Mouse (Mus musculus) midbrain, embryonic 13.5 days (tissue): ENCODE measurements at regions not wholly inside any gene's neighbourhood (a gene's known extent, or its start where the extent isn't known, plus 50 kb on each side); places are given as distances from the start of the nearest gene placed in this dataset.

Experiments
- ATAC-seq: fragments of 200-750 bp; cut with Nextera tagmentation; 2 replicates; pipeline ENCODE4 v1.8.0; 2017; ENCODE audit warnings: mild to moderate bottlenecking, moderate TSS enrichment, moderate library complexity
- H3K27ac ChIP-seq: fragments of 300-500 bp; sonication (generic); 2 replicates; pipeline ENCODE4 v1.5.1; 2015; ENCODE audit warnings: inconsistent platforms, mild to moderate bottlenecking, moderate library complexity
- H3K27me3 ChIP-seq: fragments of 300-500 bp; sonication (generic); 2 replicates; pipeline ENCODE4 v1.6.1; 2015; ENCODE audit warnings: mild to moderate bottlenecking, inconsistent platforms
- H3K36me3 ChIP-seq: fragments of 300-500 bp; sonication (generic); 2 replicates; pipeline ENCODE4 v1.6.1; 2015; ENCODE audit warnings: mild to moderate bottlenecking, inconsistent platforms
- H3K4me1 ChIP-seq: fragments of 300-500 bp; sonication (generic); replicated peaks from 2 replicates; pipeline ENCODE4 v1.6.1; 2015; ENCODE audit warnings: inconsistent platforms
- H3K4me2 ChIP-seq: fragments of 300-500 bp; sonication (generic); replicated peaks from 2 replicates; pipeline ENCODE4 v1.6.1; 2015; ENCODE audit warnings: moderate library complexity, mild to moderate bottlenecking, inconsistent platforms
- H3K4me3 ChIP-seq: fragments of 300-500 bp; sonication (generic); replicated peaks from 2 replicates; pipeline ENCODE4 v1.5.1; 2015; ENCODE audit warnings: mild to moderate bottlenecking, inconsistent platforms
- H3K9ac ChIP-seq: fragments of 300-500 bp; sonication (generic); replicated peaks from 2 replicates; pipeline ENCODE4 v1.6.1; 2015; ENCODE audit warnings: mild to moderate bottlenecking, inconsistent platforms
- H3K9me3 ChIP-seq: fragments of 300-500 bp; sonication (generic); 2 replicates; pipeline ENCODE4 v1.6.1; 2016; ENCODE audit warnings: mild to moderate bottlenecking, inconsistent platforms
- WGBS: fragments of 180-500 bp; shearing (Covaris S2); methylation state at CpG from one replicate; pipeline ENCODE4 v1.1.7; 2015; 5-methylcytosine and 5-hydroxymethylcytosine counted together

DNA sequence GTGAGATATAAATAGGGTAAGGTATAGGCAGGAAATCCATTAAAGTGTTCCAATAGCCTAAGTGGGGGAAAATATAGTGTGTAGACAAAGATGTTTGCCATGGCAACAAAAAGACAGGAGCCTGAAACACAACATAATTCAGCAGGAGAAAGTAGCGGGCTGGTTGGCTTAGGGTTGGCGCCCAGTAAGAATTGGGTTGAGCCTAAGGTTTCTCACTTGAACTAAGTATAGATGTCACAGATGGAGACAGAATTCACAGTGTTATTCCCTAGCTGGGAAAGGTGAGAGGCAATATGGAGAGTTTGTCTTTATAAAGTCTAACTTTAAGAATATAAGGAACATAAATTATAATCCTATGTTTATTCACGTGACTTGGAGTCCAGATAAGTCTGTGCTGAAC, 64.8 kb upstream of the Ogfrl1 start:
- Histone ChIP-seq H3K27ac (no peak overlapping the region), H3K36me3 (no peaks in the 10 kb centered on the region), H3K9ac (no peak overlapping the region), H3K4me3 (no peak overlapping the region), H3K4me2 (no peak overlapping the region), H3K4me1 (no peaks in the 10 kb centered on the region), H3K9me3 (no peaks in the 10 kb centered on the region), H3K27me3 (no peaks in the 10 kb centered on the region)
- WGBS, result 88% methylated on average over 3 of the region's 3 CpGs
- no peak for ATAC-seq

DNA sequence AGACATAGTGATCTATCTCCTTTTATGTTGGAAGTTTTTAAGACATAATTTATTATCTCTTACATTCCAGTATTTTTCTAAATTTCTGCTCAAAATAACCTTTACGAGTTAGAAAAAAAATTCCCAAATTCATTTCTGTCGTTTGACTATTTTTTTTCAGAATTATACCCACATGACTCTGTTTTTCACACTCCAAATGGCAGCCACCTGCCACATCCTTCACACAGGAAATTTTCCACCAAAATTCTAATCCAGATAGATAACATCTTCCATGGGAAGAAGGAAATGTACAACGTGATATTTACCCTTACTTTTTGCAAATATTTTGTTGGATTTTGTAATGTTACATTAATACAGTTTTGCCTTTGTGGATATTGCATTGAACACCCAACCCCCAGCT, 66.5 kb upstream of the Ogfrl1 start:
- WGBS, result 80% methylated on average over 3 of the region's 3 CpGs

DNA sequence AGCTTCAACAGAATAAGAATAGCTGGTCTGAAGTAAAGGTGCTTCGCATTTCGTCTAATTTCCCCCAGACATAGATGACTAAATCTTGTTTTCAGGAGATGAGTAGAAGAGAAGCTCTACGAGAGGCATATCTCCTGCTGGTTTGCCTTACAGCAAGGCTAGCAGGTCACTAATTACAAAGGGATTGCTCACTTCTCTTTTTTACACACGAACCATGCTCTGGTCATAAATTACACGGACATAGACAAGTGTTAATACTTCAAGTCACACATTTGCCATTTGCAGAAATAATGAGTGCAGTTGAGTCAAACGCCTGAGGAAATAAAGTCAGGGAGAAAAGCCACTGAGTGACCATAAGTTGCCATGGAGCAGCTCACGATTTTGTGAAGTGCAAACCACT, 68.8 kb upstream of the Ogfrl1 start:
- no peaks in the 10 kb centered on the region for H3K4me1 ChIP-seq
- H3K9ac ChIP-seq, result no peak overlapping the region
- WGBS, result 78% methylated on average over 7 of the region's 7 CpGs
- no peak overlapping the region for H3K27ac ChIP-seq
- no peak overlapping the region for H3K4me3 ChIP-seq
- H3K36me3 ChIP-seq, result no peaks in the 10 kb centered on the region
- H3K4me2 ChIP-seq, result no peak overlapping the region
- no peaks in the 10 kb centered on the region for H3K9me3 ChIP-seq
- no peak for ATAC-seq
- no peaks in the 10 kb centered on the region for H3K27me3 ChIP-seq

More for the DNA sequence above, 66.5 kb upstream of the Ogfrl1 start:
- H3K27me3 ChIP-seq, result no peaks in the 10 kb centered on the region
- H3K4me2 ChIP-seq, result no peak overlapping the region
- no peak overlapping the region for H3K27ac ChIP-seq
- ATAC-seq, result no peak
- H3K4me1 ChIP-seq, result no peaks in the 10 kb centered on the region
- H3K9ac ChIP-seq, result no peak overlapping the region
- no peaks in the 10 kb centered on the region for H3K36me3 ChIP-seq
- no peak overlapping the region for H3K4me3 ChIP-seq
- no peaks in the 10 kb centered on the region for H3K9me3 ChIP-seq

DNA sequence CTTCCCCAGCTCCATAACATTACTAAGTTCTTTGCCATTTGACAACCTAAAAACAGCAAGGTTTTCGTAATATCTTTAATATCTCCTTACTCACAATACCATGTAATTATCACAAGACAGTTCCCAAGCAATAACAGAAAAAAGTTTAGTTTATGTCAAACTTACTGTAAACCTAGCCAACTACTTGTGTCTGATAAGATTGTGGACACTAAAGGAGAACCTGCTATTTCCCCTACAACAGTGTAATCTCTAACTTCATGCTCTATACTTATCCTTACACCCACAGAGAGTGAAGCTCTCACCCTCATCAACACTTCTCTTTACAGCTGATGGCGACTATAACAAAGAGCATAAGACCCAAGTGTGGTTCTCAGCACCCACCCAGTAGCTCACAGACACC, 69.8 kb upstream of the Ogfrl1 start:
- no peak overlapping the region for H3K9ac ChIP-seq
- 94% methylated on average over 2 of the region's 2 CpGs for WGBS

DNA sequence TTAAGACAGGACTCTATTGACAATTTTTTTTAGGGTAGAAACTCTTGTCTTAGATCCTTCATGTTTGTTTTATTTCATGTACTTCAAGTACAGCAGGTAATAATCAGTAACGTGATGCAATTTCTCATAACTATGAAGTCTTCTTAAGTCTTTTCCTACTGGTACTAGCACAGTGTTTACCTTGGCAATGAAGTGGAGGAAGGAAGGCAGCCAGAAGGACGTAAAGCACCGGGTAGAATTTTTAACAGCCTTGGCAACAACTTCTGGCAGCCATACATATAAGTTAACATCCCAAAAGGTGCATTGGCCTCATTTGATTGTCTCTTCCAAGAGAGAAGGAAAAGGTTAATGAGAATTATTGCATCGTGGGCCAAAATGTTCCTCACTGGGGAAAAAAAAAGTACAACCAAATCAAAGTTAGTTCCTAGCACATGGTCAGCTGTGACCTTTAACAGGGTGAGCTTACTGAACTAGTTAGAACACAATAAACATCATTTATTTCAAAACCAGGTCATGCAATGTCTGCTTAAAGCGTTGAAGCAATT, 83.3 kb upstream of the Ogfrl1 start:
- Histone ChIP-seq H3K9ac (no peak overlapping the region), H3K27me3 (no peaks in the 10 kb centered on the region), H3K36me3 (no peaks in the 10 kb centered on the region), H3K4me3 (no peak overlapping the region), H3K4me2 (no peak overlapping the region), H3K4me1 (no peaks in the 10 kb centered on the region), H3K9me3 (no peaks in the 10 kb centered on the region), H3K27ac (no peak overlapping the region)
- WGBS, result 88% methylated on average over 5 of the region's 5 CpGs
- ATAC-seq, result no peak

More for the DNA sequence above, 69.8 kb upstream of the Ogfrl1 start:
- Histone ChIP-seq H3K27me3 (no peaks in the 10 kb centered on the region), H3K4me1 (no peaks in the 10 kb centered on the region), H3K27ac (no peak overlapping the region), H3K4me2 (no peak overlapping the region), H3K36me3 (no peaks in the 10 kb centered on the region), H3K4me3 (no peak overlapping the region), H3K9me3 (no peaks in the 10 kb centered on the region)
- no peak for ATAC-seq

DNA sequence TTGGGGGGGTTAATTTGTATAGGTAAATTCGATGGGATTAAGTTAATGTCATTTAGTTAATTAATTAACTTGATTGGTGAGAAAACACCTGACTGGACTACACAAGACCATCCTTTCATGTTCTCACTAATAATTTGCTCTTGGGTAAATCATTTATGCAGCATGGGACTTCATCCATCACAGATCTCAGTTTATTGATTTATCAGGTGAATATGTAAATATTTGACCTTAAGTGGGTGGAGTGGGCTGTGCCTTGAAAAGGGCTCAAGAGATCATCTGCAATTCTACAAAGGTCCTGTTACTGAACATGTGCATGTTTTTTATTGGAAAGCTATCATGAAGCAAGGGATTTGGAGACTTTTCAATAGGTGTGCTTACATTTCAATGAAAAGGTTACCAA, 87.0 kb upstream of the Ogfrl1 start:
- no peak for ATAC-seq
- no peak overlapping the region for H3K9ac ChIP-seq
- H3K9me3 ChIP-seq, result no peaks in the 10 kb centered on the region
- no peak overlapping the region for H3K4me2 ChIP-seq
- no peaks in the 10 kb centered on the region for H3K36me3 ChIP-seq
- no peak overlapping the region for H3K4me3 ChIP-seq
- no peaks in the 10 kb centered on the region for H3K27me3 ChIP-seq
- H3K27ac ChIP-seq, result no peak overlapping the region
- WGBS, result 51% methylated on average over 1 of the region's 1 CpGs
- no peaks in the 10 kb centered on the region for H3K4me1 ChIP-seq

DNA sequence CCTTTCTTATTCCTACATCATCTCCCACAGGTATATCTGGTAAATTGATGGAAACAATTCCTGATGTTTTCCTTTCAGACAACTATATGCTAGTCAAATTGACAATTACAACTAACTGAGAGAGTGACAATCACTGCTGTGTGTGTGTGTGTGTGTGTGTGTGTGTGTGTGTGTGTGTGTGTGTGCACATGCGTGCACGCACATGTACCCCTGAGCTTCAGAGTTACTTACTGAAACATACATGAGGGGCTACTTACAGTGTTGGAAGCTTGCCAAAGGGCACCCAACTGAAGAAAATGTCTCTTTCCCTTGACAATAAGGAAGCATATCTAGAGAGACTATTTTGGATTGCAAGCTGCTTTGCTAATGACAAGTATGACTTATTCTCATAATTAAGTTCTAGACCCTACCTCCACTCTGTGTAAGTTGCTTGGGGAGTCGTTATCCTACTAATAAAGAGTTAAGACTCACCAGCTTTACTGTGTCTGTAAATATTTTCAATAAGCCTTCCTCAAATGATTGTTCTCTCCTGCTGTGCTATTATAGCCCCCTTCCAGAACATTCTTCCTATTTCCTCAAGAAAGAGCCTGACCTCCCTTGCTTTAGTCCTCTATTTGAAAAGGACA, 87.7 kb upstream of the Ogfrl1 start:
- no peaks in the 10 kb centered on the region for H3K36me3 ChIP-seq
- H3K9ac ChIP-seq, result no peak overlapping the region
- no peak overlapping the region for H3K4me2 ChIP-seq
- H3K4me3 ChIP-seq, result no peak overlapping the region
- no peaks in the 10 kb centered on the region for H3K9me3 ChIP-seq
- ATAC-seq, result no peak
- no peaks in the 10 kb centered on the region for H3K27me3 ChIP-seq
- no peaks in the 10 kb centered on the region for H3K4me1 ChIP-seq
- WGBS, result 78% methylated on average over 3 of the region's 3 CpGs
- H3K27ac ChIP-seq, result no peak overlapping the region

DNA sequence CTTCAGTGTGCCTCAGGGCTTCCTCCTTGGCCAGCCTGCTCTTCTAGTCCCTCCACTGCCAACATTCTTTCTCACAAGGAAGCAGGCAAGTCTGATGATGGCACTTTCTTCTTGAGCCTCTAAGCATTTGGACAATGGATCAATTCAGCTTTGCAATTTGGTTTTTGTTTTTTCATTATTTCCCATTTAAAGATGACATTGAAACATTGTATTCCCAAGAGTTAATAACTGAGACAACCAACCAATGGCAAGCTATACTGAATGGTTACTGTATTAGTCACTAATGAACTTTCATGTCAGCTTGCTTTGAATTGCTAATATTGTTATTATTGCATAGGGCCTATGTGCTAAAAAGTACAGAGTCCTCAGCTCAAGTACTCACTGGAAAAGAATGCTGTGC, 89.5 kb upstream of the Ogfrl1 start:
- Histone ChIP-seq H3K4me1 (peaks cover 8% of the 10 kb centered on the region; the same call in 1 of the 2 replicates), H3K4me3 (no peak overlapping the region), H3K27ac (no peak overlapping the region), H3K9ac (no peak overlapping the region), H3K4me2 (no peak overlapping the region), H3K9me3 (no peaks in the 10 kb centered on the region), H3K36me3 (no peaks in the 10 kb centered on the region), H3K27me3 (no peaks in the 10 kb centered on the region)
- no peak for ATAC-seq

DNA sequence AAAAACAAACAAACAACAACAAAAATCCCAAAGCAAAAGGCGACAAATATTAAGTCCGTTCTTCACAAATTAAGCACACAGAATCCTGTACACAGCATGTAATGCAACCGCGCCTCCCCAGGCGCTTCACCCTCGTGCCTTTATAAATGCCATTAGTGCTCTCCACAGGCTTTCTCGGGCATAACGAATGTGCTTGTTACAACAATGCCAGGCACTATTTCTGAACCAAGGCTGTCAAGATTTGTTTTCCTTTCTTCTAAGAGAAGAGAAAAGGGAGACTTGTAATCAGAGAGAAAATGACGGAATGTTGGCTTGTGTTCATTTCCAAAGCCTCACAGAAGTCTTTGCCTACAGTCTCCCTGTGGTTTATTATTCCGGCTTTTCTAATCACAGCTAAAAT, 93.1 kb upstream of the Ogfrl1 start:
- no peak overlapping the region for H3K9ac ChIP-seq
- H3K4me2 ChIP-seq, result peak overlapping the region; percentile 1; the same call in 1 of the 2 replicates
- peak; percentile 81 for ATAC-seq
- no peak overlapping the region for H3K27ac ChIP-seq
- 53% methylated on average over 10 of the region's 10 CpGs for WGBS
- no peaks in the 10 kb centered on the region for H3K36me3 ChIP-seq
- peaks cover 8% of the 10 kb centered on the region; the same call in 1 of the 2 replicates for H3K4me1 ChIP-seq
- H3K9me3 ChIP-seq, result no peaks in the 10 kb centered on the region
- no peaks in the 10 kb centered on the region for H3K27me3 ChIP-seq
- no peak overlapping the region for H3K4me3 ChIP-seq

DNA sequence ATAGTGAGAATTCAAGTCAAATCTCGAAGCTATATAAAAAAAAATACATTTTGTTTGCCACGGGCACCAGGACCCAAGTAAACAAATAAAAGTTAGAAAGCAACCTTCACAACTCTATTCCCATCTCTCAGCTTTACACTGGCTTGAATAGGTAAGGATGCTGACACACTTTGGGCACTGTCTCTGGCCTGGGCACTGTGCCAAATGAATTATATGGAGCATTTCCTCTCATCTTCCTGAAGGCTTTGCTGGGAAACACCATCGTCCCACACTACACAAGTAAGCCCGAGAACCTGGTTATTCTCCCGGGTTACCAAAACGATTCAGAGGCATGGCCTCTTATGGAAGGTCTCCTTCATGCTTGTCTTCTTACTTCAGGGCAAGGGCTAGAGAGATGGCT, 93.5 kb upstream of the Ogfrl1 start:
- Histone ChIP-seq H3K27me3 (no peaks in the 10 kb centered on the region), H3K9me3 (no peaks in the 10 kb centered on the region), H3K9ac (no peak overlapping the region), H3K4me2 (0 out of 2 replicates have a peak overlapping the region, but pooled peaks have one; percentile 1), H3K4me3 (no peak overlapping the region), H3K4me1 (peaks cover 8% of the 10 kb centered on the region; the same call in 1 of the 2 replicates), H3K36me3 (no peaks in the 10 kb centered on the region), H3K27ac (no peak overlapping the region)
- ATAC-seq, result peak; percentile 73
- 63% methylated on average over 6 of the region's 6 CpGs for WGBS

DNA sequence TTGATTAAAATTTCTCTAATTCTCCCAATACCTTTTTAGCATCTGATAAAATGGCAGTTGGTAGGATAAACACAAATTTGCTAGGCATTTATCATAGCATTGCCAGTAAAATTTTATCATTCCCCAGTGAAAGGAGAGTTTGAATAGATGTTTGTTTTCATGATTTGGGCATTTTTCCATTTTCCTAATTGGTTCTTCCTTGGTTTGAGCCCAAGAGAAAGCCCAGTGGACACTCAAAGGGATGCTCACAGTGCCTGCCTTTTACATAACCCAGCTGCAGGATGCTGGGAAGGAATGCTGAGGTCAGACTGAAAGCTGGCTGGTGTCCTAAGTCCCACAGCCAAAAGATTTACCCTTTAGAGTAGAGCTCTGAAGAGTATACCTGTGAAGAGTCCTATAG, 95.4 kb upstream of the Ogfrl1 start:
- Histone ChIP-seq H3K9ac (no peak overlapping the region), H3K9me3 (no peaks in the 10 kb centered on the region), H3K4me2 (no peak overlapping the region), H3K27me3 (no peaks in the 10 kb centered on the region), H3K4me1 (peaks cover 8% of the 10 kb centered on the region; the same call in 1 of the 2 replicates), H3K27ac (no peak overlapping the region), H3K36me3 (no peaks in the 10 kb centered on the region), H3K4me3 (no peak overlapping the region)
- ATAC-seq, result no peak

DNA sequence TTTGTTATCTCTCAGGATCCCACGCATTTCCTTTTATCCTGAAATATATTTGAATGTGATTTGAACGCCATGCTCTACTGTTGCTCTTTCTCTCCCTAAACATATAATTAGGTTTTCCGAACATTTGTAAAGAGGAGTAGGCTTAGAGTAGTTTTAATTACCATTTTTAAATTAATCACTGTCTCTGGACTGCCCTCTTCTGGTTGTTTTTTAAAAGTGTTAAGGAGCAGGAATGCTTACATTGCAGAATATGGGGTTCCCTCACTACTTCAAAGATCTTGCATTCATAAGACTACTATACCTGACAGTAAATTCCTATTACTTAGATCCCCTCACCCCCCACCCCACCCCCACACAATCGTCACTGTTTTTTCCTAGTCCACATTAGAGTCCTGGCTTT, 97.8 kb upstream of the Ogfrl1 start:
- H3K27me3 ChIP-seq, result no peaks in the 10 kb centered on the region
- H3K4me3 ChIP-seq, result no peak overlapping the region
- no peak overlapping the region for H3K27ac ChIP-seq
- no peak overlapping the region for H3K4me2 ChIP-seq
- ATAC-seq, result no peak
- H3K36me3 ChIP-seq, result no peaks in the 10 kb centered on the region
- H3K9ac ChIP-seq, result no peak overlapping the region
- peaks cover 8% of the 10 kb centered on the region; the same call in 1 of the 2 replicates for H3K4me1 ChIP-seq
- H3K9me3 ChIP-seq, result no peaks in the 10 kb centered on the region
- WGBS, result 53% methylated on average over 4 of the region's 4 CpGs

DNA sequence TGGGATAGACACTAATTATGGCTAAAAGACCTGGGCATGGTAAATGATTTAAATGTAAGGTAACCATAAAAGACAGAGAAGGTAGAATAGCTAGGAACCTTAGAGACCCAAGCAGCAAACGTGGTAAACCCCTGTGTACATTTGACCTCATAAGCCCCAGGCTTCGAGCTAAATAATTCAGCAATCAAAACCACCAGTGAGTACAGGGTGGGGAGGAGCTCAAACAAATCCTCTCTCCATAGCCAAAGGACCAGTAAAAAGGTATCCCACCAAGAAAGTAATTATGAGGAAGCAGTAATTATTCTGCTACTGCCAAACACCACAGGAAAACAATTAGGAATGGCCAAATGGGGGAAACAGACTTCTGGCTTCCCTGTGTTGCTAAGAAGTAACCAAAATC, 122.5 kb upstream of the Ogfrl1 start:
- Histone ChIP-seq H3K4me3 (no peak overlapping the region), H3K4me1 (no peaks in the 10 kb centered on the region), H3K4me2 (no peak overlapping the region), H3K27me3 (no peaks in the 10 kb centered on the region), H3K9ac (no peak overlapping the region), H3K36me3 (no peaks in the 10 kb centered on the region), H3K9me3 (no peaks in the 10 kb centered on the region), H3K27ac (no peak overlapping the region)
- no peak for ATAC-seq
- 23% methylated on average over 2 of the region's 2 CpGs for WGBS
